Mouse (Mus musculus) olfactory bulb, adult 2 months (tissue): ENCODE measurements at regions not wholly inside any gene's neighbourhood (a gene's known extent, or its start where the extent isn't known, plus 50 kb on each side); places are given as distances from the start of the nearest gene placed in this dataset.
A peak's percentile ranks its signal among the peaks of the same experiment; 100 is the strongest.

Experiments
- H3K27ac ChIP-seq: fragments of 200-500 bp; 2 replicates; pipeline ENCODE4 v1.5.1; 2012; ENCODE audit warnings: low read depth, low read length; ENCODE audit not compliant: insufficient read depth
- H3K4me1 ChIP-seq: fragments of 200-500 bp; 2 replicates; pipeline ENCODE4 v1.6.1; 2012; ENCODE audit warnings: low read length; ENCODE audit not compliant: control insufficient read depth, insufficient read depth
- H3K4me3 ChIP-seq: fragments of 200-500 bp; 2 replicates; pipeline ENCODE4 v1.5.1; 2012; ENCODE audit warnings: mild to moderate bottlenecking, low read depth, low read length, moderate library complexity; ENCODE audit not compliant: insufficient read depth
- CTCF ChIP-seq: fragments of 200-500 bp; IDR thresholded peaks from 2 replicates; pipeline ENCODE4 v1.5.1; 2012; ENCODE audit warnings: low read depth, mild to moderate bottlenecking, low read length, moderate library complexity; ENCODE audit not compliant: insufficient read depth
- POLR2A ChIP-seq: fragments of 200-500 bp; IDR thresholded peaks from 2 replicates; pipeline ENCODE4 v1.6.1; 2012; ENCODE audit warnings: mild to moderate bottlenecking, low read depth, low read length, moderate library complexity; ENCODE audit not compliant: insufficient read depth
- WGBS: fragments of 180-500 bp; shearing (Covaris S2); methylation state at CpG from one replicate; pipeline ENCODE4 v1.1.7; 2018; 5-methylcytosine and 5-hydroxymethylcytosine counted together

DNA sequence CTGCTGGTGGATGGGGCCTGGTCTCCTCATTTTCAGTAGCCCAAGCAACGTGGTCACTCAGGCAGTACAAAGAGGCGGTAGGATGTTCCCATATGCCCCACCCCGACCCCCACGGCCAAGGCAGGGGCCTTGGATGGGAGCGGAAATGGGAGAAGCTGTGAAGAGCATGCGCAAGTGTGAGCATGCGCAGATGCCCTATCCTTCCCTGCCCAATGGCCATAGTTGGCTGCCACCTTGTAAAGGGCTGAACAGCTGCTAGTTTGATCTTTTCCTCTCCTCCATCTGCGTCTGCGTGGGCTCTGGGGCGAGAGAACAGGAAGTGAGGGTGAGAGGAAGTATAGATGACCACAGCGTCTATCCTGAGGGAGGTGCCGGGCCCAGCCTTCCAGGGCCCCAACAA is 200.1 kb upstream of the Zdhhc25 start:
- H3K4me1 ChIP-seq = peaks cover 21% of the 10 kb centered on the region
- H3K4me3 ChIP-seq = no peak overlapping the region
- peak overlapping the region; percentile 2; the same call in 1 of the 2 replicates for H3K27ac ChIP-seq
- WGBS = 80% methylated on average over 12 of the region's 12 CpGs
- TF ChIP-seq CTCF (no peak), POLR2A (no peak)

DNA sequence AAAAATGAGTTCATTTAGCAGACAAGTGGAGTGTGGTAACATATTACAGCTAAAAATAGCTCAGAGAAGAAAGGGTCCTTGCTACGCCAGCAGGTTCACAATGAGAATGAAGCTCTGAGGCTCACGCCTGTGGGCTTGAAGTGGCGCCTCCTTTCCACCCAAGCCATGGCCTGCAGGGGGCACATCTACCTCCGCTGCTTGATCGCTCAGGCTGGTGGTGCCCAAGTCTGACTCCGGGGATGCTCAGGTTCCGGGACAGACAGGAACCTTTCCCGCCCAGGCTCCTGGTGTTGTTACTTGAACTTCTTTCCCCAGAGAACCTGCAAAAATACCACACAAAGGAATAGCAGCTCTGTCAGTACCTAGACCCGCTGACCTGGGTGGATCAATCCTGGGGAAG is 199.3 kb upstream of the Zdhhc25 start:
- H3K4me3 ChIP-seq = no peak overlapping the region
- WGBS = 66% methylated on average over 9 of the region's 9 CpGs
- no peak for TF ChIP-seq POLR2A
- no peak for TF ChIP-seq CTCF
- H3K4me1 ChIP-seq = peaks cover 21% of the 10 kb centered on the region
- H3K27ac ChIP-seq = no peak overlapping the region

DNA sequence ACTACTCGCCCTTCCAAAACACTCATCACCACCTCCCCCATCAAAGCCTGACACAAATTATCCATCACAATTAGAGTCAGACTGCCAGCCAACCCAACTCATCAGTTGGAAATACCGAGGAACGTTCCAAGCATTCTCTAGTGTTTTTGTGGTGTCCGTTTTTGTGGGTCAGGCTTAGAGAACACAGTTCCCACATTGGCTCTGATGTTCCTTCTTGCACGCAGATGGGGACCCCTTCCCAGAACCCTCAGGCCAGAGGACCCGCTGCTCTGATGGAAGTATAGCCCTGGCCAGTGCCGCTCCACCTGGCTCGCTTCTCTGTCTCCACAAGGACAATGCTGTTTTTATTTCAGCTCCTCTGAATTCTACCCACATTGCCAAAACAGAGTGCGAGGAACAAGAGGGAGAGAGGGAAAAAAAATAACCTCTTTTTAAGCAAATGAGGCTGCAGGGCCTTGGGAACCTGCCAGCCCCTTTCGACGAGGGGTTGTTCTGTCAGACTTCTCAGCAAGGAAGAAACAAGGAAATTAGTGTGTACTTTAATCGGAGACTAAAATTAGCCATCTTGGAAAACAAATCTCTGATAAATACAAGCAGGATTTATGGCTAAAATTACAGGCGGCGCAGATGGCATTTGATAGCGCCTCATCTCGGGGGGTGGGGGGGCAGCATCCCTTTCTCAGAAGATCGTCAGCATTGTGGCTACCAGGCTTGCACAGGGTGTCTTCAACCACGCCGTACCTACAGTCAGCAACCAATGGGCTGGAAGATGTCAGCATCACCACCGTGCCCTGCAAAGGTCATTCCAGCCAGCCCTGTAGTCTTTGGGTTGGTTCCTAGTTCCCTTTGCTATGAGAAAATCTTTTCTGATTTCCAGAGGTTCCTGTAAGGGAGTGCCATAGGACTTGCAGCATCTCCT is 191.4 kb upstream of the Zdhhc25 start:
- TF ChIP-seq CTCF = no peak
- TF ChIP-seq POLR2A = no peak
- WGBS = 7% methylated on average over 20 of the region's 20 CpGs
- H3K4me3 ChIP-seq = no peak overlapping the region
- H3K27ac ChIP-seq = peak overlapping the region; percentile 88
- H3K4me1 ChIP-seq = peaks cover 14% of the 10 kb centered on the region

DNA sequence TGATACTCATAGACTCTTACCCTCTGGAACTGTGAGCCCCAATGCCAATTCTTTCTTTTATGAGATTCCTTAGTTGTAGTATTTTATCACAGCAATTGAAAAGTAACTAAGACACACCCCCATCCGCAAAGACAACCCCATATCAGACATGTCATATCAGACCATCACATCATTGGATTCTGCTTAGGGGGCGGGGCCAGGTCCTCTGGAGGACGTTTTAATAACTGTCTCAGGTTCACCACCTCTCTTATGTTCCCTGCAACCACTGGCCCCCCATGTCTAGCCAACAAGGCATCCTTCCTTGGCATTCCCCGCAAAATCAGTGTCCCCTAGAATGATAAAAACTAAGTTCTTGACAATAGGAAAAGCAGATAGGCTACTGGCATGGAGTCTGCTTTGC is 185.9 kb upstream of the Zdhhc25 start:
- H3K4me1 ChIP-seq = peaks cover 3% of the 10 kb centered on the region
- no peak overlapping the region for H3K27ac ChIP-seq
- H3K4me3 ChIP-seq = no peak overlapping the region
- WGBS = 78% methylated on average over 4 of the region's 4 CpGs
- TF ChIP-seq CTCF (no peak), POLR2A (no peak)

DNA sequence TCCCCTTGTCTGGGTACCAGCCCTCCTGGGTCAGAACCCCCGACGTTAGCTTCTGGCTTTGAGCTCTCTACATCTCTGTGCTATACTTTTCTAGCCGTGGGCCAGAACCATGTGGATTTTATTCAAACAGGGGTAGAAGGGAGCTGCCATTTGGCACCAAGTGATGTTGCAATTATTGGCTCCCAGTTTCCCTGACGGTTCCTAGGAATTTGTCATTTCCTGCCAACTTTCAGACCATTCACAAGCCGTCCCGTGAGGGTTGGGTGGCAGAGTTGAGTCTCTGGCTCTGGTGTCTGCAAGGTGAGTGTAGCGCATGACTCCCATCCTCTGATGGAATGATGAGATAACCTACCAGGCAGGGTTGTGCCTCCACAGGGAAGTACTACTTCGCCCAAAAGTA is 181.2 kb upstream of the Zdhhc25 start:
- no peak overlapping the region for H3K27ac ChIP-seq
- H3K4me3 ChIP-seq = no peak overlapping the region

DNA sequence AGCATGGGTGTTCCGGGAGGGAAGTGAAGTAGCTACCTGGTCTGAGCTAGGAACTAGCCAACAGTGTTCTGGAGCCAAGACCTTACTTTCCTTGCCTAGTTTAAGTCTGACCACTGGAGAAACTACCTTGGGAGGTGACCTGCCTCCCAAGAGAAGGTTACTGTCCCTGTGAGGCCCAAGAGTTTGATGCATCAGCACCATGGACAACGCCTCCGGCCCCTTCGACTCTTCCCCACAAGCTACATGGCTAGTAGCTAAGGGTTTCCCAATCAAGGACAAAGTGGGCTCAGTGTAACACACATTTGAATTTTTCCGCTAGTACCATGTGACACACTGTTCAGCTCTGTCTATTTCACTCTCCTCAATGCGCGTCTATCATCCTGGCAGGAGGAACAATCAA is 171.7 kb upstream of the Zdhhc25 start:
- Histone ChIP-seq H3K27ac (no peak overlapping the region), H3K4me1 (0 out of 2 replicates have a peak, but pooled peaks cover 3% of the 10 kb centered on the region), H3K4me3 (no peak overlapping the region)
- 89% methylated on average over 7 of the region's 7 CpGs for WGBS
- TF ChIP-seq CTCF = no peak
- no peak for TF ChIP-seq POLR2A

More for the DNA sequence above, 181.2 kb upstream of the Zdhhc25 start:
- peaks cover 3% of the 10 kb centered on the region; the same call in 1 of the 2 replicates for H3K4me1 ChIP-seq
- TF ChIP-seq POLR2A (no peak), CTCF (no peak)
- 62% methylated on average over 8 of the region's 8 CpGs for whole genome bisulfite sequencing

DNA sequence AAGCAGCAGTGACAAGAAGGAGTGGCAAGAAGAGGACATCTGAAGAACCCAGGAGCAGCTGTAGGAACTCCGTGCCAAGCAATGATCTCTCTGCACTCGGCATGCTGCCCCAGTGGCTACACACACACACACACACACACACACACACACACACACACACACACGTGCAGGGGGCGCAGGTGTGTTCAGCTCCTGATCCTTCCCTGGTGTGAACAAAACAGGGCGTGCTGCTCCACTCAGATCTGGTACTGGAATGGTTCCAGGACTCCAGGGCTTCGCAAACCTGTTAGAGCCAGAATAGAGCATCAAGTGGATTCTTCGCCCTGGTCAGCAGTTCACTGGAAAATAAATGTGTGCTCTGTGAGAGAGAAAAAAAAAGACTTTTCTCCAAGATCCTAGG is 169.2 kb upstream of the Zdhhc25 start:
- 71% methylated on average over 7 of the region's 7 CpGs for WGBS
- TF ChIP-seq CTCF (no peak), POLR2A (no peak)
- H3K4me1 ChIP-seq = 0 out of 2 replicates have a peak, but pooled peaks cover 3% of the 10 kb centered on the region
- no peak overlapping the region for H3K27ac ChIP-seq
- no peak overlapping the region for H3K4me3 ChIP-seq

DNA sequence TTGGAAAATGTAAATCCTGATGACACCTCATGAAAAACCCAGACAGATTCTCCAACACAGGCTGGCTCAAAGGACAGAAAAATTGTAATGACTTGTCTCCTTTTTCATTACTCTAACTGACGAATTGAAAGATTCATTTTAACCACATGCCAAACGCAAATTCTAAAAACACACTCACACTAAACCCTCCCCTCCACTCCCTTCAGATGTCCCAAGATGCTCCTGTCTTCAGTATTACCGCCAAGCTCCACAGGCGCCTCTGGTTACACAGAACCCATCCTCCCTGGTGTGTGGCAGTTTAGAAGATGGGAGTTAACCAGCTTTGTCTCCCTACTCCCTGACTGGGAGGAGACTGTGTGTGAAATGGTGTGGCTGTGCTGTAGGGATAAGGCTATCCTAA is 151.8 kb upstream of the Zdhhc25 start:
- Histone ChIP-seq H3K27ac (no peak overlapping the region), H3K4me3 (no peak overlapping the region), H3K4me1 (peaks cover 2% of the 10 kb centered on the region)
- WGBS = 81% methylated on average over 4 of the region's 4 CpGs
- TF ChIP-seq POLR2A = no peak
- no peak for TF ChIP-seq CTCF

DNA sequence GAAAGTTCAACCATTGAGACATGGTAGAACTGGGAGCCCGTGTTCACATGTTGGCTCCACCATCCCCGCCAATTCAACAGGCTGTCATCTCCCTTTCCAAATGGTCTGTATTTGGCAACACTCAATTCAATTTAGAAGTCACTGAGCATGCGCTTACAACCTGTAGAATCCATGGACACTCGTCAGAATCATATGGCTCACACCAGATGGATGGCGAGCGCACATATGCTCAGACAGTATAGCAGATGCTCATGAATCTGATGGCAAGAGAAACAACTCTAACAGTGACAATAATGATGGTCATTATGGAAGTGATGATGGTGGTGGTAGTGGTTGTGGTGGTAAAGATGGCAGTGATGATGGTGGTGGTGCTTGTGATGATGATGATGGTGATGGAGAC is 148.9 kb upstream of the Zdhhc25 start:
- no peak overlapping the region for H3K4me3 ChIP-seq
- TF ChIP-seq POLR2A = no peak
- TF ChIP-seq CTCF = no peak
- H3K4me1 ChIP-seq = no peaks in the 10 kb centered on the region
- 96% methylated on average over 6 of the region's 6 CpGs for WGBS
- H3K27ac ChIP-seq = no peak overlapping the region
